Mouse (Mus musculus) embryo, embryonic 11.5 days (tissue): Measurements from ENCODE around the gene Ankrd45.
"Not testable (repeated sequence)": the region's sequence is repeated elsewhere in the genome, so short reads cannot be mapped to it uniquely, and the experiment has no call there.

Experiments used
- DNase-seq: peaks from one replicate; pipeline ENCODE4 v3.0.0-alpha.2; 2012; ENCODE audit warnings: low read depth, low spot score

Ankrd45 gene

GRCm38 (mm10) chr1:161185431-161185830 is 42.9 kb downstream of the Ankrd45 start:
- no peak for DNase-seq

GRCm38 (mm10) chr1:161190253-161190910 is 47.9 kb downstream of the Ankrd45 start:
- DNase-seq = no peak

GRCm38 (mm10) chr1:161195541-161196351 is 53.3 kb downstream of the Ankrd45 start:
- peak; percentile 63 for DNase-seq

GRCm38 (mm10) chr1:161196364-161196763 is 53.9 kb downstream of the Ankrd45 start:
- DNase-seq = not testable (repeated sequence)

- no peak for DNase-seq
These were observed 57.4 kb downstream of the Ankrd45 start for GRCm38 (mm10) chr1:161199856-161200255.

GRCm38 (mm10) chr1:161214465-161214864 is 72.0 kb downstream of the Ankrd45 start:
- DNase-seq = no peak

- DNase-seq = no peak
These were observed 77.3 kb downstream of the Ankrd45 start for GRCm38 (mm10) chr1:161219816-161220215.
